Mouse (Mus musculus): ENCODE results near the gene Tbata. TPM values are rescaled to one million over a fixed set of nuclear protein-coding genes. Genes with fewer than 3 reads are reported as not detected.

The Tbata gene
- total RNA-seq (2021): 10 to 100 TPM; 11.9 to 12.1 TPM

DNA sequence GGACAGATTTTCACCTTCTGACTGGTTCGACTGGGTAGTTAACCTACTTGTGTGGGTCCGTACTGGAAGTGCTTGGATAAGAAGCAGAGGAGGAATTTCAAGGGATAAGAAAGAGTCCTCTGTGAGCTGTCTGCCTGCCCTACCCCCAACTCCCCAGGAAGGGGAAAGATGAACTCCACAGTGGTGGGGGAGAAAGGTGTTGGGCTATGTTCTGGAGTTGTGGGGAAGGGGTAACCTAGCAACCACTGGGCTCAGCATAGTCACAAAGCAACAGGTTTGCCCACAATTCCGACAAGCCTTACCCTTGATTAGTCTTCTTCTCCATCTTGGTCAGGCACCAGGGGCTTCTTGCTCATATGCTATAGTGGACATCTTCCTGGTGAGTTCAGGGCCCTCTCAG, at the start of gene Tbata:
Gene Tbata, plus strand, starts transcription at position 301 of the 400 bp plus-strand sequence.
- no peak for DNase-seq

DNA sequence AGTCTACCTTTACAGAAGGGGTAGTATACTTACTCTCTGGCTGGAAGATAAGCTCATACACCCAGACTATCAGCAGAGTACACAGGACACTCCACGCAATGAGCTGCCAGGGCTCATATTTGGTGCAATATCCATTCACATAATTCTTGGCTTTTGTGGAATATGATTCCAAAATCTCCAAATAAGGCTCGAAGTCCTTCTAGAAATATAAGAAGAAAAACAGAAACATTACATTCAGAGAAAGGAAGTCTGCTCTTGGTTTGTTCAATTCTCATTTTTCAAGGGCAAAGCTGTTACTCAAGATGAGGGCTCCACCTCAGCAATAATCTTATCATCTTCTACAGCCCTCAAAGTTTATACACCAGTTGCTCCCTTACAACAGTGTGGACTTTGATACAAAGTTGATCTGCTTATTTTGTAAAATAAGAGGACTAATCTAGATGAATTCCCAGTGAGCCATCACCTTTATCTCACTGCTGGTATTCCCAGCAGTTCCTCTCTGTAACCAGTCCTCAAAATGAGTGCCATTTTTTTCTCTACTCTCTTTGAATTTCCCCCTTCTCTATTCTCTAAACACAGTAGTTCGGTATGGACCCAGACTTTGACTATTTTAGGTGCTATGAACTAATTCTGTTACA, 48.4 kb upstream of the Tbata start:
- DNase-seq: no peak

- DNase-seq: no peak
Measured at GRCm38 (mm10) chr10:61124462-61124861, 47.3 kb upstream of the Tbata start.

GRCm38 (mm10) chr10:61128701-61129365, 42.9 kb upstream of the Tbata start:
- no peak for DNase-seq

DNA sequence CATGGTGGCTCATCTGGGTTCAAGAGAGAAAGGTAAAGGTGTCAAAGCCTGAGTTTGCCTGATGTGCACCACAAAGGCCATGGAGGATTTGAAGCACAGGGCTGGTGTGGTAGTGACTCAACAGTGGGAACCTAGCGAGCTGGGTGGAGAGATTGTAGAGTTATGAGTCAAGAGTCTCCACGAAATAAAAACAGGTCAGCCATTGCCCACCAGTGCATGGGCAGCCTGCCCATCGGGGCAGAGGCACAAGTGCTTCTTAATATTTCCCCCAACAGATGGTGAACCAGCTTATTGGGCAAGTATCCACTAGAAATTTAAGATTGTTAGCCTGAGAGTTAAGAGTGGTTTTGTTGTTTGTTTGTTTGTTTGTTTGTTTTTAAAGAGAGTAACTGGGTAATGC, 40.8 kb upstream of the Tbata start:
- DNase-seq: no peak

- no peak for DNase-seq
Measured at GRCm38 (mm10) chr10:61134041-61134440, 37.7 kb upstream of the Tbata start.

GRCm38 (mm10) chr10:61135226-61135839, 36.4 kb upstream of the Tbata start:
- no peak for DNase-seq

DNA sequence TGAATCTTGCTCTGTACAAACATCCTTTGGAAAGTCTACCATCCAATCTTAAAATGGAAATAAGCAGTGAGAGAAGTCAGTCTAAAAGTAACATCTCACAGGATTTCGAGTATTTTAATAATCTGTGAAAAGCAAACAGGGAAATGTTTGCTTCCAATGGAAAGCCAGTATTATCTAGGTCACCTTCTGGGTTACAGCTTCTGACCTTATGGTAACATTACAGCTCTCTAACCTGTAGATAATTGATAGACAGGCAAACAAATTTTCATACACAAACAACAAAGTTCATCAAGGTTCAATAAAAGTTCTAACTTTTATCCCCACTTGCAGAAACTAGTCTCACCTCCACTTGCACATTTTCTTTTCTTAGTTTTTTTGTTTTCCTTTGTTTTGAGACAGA, 34.2 kb upstream of the Tbata start:
- no peak for DNase-seq

DNA sequence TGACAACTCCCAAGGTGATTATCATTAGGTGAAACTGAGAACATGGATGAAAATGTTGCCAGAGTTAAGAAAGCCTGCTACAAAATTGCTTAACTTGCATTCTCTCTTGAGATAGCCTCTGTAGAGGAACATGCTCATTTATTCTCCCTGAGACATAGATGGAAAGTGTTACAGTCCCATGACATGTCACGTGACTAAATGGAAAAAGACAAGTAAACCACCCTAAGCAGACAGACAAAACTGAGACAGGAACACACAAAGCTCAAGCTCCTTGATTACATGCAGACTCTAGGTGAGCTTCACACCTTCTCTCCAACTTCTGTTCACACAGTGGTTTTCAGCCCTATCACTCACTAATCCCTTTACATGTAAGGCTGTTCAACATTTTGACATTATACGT, 28.4 kb upstream of the Tbata start:
- DNase-seq: no peak

- DNase-seq: no peak
Measured at GRCm38 (mm10) chr10:61145766-61146118, 26.0 kb upstream of the Tbata start.

GRCm38 (mm10) chr10:61146119-61146806, 25.5 kb upstream of the Tbata start:
- DNase-seq: peak; percentile 26 to 41

DNA sequence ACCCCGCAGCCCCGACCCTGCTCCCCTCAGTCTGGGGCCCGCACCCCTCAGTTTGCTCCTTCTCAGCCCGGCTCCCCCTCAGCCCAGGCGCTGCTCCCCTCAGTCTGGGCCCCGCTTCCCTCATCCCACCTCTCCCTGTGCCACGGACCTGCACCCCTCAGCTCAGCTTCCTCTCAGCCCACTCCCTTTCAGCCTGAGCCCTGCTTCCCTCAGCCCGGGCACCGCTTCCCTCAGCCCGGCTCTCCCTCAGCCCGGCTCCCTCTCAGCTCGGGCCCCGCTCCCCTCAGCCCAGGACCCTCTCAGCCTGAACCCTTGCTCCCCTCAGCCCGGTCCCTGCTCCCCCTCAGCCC, 25.0 kb upstream of the Tbata start:
- peak in 1 of 2 experiments; percentile 29 for DNase-seq

DNA sequence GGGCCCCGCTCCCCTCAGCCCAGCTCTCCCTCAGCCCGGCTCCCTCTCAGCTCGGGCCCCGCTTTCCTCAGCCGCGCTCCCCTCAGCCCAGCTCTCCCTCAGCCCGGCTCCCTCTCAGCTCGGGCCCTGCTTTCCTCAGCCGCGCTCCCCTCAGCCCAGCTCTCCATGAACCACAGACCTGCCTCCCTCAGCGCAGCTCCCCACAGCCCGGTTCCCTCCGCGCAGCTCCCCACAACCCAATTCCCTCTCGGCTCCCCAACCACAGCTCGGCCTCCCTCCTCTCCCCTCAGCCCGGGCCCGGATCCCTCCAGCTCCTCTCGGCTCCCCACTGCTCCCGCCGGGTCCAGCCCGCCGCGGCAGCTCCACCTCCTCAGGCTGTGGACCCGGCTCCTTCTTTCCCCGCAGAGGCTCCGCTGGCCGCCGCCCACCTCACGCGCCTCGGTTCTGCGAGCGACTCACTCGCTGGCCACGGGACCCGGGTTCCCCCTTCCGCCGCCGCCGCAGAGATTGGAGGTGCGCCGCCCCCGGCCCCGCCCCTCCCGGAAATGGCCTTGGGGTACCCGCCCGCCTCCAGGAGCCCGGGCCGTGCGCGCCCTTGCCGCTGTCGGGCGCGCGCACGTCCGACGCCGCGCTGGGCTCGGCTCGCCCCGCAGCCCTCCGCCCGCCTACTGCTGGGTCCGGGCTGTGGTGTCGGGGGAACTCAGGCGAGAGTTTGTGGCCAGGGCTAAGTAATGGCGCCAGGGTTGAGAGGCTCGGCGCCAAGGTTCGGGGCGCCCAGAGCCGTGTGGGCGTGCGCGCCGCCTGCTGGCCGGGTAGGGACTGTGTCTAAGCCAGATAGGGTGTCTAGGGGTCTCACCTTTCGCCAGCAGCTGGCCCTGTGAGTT, 24.4 kb upstream of the Tbata start, which contains the start of gene Sgpl1:
Gene Sgpl1, minus strand, starts transcription at position 547 of the 884 bp plus-strand sequence.
- DNase-seq: peak; percentile 85 to 87

GRCm38 (mm10) chr10:61149476-61149875, 22.3 kb upstream of the Tbata start:
- no peak for DNase-seq

DNA sequence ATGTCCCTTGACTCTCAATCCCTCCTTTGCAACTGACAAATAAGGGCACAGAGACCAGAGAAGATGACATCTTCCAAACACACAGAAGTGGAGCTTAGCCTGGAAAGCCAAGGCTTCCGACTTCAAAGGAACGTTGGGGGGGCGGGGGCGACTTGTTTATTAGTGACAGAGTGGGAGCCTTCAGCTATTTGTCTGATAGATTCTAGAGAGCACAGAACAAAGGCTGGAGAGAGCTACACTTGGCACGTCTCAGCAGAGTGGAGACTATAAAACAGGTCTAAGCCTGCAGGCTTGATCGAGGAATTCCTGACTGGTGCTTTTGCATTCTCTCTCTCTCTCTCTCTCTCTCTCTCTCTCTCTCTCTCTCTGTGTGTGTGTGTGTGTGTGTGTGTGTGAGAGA, 21.1 kb upstream of the Tbata start:
- no peak for DNase-seq

DNA sequence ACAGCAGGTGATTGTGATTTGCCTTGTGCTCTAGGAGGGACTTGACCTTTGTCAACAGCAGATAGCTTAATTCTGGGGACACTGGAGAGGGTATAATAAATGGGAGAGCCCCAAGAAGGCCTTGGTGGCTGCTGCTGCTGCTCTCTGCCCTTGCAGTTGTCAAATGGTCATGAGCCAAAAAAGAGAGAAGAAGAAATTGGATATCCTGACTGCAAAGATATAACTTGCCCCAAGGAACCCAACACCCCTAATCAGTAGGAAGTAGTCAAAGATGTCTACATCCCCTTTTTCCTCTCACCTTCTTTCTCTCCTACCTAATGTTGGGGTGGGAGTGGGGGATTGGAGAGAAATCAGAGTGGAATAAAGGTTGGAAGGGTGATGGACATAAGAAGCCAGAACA, 19.6 kb upstream of the Tbata start:
- no peak for DNase-seq

DNA sequence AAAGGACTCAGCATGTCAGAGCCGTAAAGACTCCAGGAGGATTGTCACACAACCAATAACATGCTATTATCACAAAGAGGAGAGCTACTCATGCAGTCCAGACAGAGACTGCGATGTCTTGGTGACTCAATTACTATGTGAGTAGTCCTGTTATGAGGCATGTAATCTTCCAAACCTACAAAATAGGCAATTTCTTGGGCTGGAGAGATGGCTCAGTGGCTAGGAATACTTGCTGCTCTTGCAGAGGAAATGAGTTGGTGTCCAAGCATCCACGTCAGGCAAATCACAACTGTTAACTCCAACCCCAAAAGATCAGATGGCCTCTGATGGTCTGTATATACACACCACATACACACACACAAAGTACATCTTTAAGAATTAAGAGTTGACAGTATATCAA, 16.1 kb upstream of the Tbata start:
- DNase-seq: no peak

DNA sequence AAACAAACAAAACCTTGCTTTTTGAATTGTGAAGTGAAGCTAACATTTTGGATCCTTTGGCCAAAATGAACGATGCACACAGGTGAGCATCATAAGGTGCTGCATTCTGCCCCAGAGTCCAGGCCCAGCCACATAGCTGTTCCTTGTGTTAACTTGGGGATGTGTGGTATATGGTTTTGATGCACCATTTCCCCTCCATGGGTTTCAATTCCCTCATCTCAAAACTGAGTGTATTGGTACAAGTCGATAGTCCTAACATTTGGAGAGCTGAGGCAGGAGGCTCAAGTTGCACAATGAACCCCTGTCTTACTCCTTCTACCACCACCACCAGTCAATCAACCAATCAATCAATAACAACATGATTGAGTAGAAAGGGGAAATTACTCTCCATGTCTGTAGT, 15.3 kb upstream of the Tbata start:
- DNase-seq: no peak

DNA sequence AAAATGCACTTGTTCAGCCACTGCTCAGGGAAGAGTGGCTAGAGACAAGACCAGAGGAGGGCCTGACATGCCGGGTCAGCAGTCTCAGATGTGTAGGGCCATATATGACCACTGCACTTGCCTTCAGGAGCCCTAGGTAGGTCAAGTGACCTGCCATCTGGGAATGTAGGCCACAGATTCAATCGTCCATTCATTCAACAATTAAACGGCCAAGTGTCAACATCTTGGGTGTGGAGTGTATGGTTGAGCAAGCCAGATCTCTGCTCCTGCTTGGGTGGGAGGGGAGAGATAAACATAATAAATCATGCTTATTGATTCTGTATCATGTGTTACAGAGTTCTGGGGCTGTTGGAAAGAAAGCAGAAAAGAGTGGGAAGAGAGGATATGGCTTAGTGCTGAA, 13.2 kb upstream of the Tbata start:
- no peak for DNase-seq

DNA sequence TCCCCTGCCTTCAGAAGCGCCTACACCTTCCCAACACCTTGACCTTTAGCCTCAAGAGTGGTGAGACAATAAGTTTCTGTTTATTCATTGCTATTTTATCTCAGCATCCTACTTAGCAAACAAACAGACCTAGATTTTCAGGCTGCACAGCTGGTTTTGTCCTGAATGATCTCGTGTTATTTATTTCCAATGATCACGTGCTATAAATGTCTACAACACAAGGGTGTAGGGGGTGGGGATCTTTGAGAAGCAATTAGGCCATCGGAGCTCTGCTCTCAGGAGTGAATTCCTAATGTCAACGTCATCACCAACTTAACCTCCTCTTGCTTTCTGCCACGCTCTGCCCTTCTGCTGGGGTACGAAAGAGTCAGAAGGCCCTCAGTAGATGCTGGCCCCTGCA, 11.7 kb upstream of the Tbata start:
- DNase-seq: no peak

GRCm38 (mm10) chr10:61160671-61161070, 11.1 kb upstream of the Tbata start:
- DNase-seq: no peak

- no peak for DNase-seq
Measured at GRCm38 (mm10) chr10:61162366-61162765, 9.4 kb upstream of the Tbata start.
